Mouse (Mus musculus): ENCODE results near the gene Fam129b. TPM values are rescaled to one million over a fixed set of nuclear protein-coding genes. Genes with fewer than 3 reads are reported as not detected.
"Not testable (repeated sequence)": the region's sequence is repeated elsewhere in the genome, so short reads cannot be mapped to it uniquely, and the experiment has no call there.

The Fam129b gene
- polyA plus RNA-seq, 1 experiment from 2014 or later: 39.0 TPM

- H3K27ac ChIP-seq (replicated peaks; ENCODE audit: low read depth, low read length): no peak overlapping the region
- no peaks in the 10 kb centered on the region for H3K9me3 ChIP-seq (ENCODE audit: control insufficient read depth, low read length)
- H3K4me2 ChIP-seq (ENCODE audit: low read depth, low read length): peak overlapping the region; percentile 96
- 4% methylated on average over 12 of the region's 12 CpGs for whole genome bisulfite sequencing
- H3K9ac ChIP-seq (ENCODE audit: low read depth, low read length): peak overlapping the region; percentile 80
- ATAC-seq (ENCODE audit: low read depth): no peak
- peak overlapping the region; percentile 77 for H3K4me3 ChIP-seq (ENCODE audit: low read depth, low read length)
- H3K27me3 ChIP-seq (replicated peaks; ENCODE audit: control insufficient read depth, insufficient read depth, low read length): no peaks in the 10 kb centered on the region
- no peaks in the 10 kb centered on the region for H3K36me3 ChIP-seq (ENCODE audit: control insufficient read depth, insufficient read depth, low read length)
- H3K4me1 ChIP-seq (ENCODE audit: control insufficient read depth, insufficient read depth, low read length): peaks cover 7% of the 10 kb centered on the region
- no peak for DNase-seq (ENCODE audit: low spot score)
Measured at GRCm38 (mm10) chr2:32845572-32846100, 30.3 kb upstream of the Fam129b start.

- Histone ChIP-seq H3K9ac (ENCODE audit: low read depth, low read length) (peak overlapping the region; percentile 80), H3K4me1 (ENCODE audit: control insufficient read depth, insufficient read depth, low read length) (peaks cover 7% of the 10 kb centered on the region), H3K27me3 (replicated peaks; ENCODE audit: control insufficient read depth, insufficient read depth, low read length) (no peaks in the 10 kb centered on the region; the same call in 1 of the 2 replicates), H3K4me3 (ENCODE audit: low read depth, low read length) (peak overlapping the region; percentile 77), H3K9me3 (ENCODE audit: control insufficient read depth, low read length) (no peaks in the 10 kb centered on the region), H3K36me3 (ENCODE audit: control insufficient read depth, insufficient read depth, low read length) (no peaks in the 10 kb centered on the region), H3K27ac (replicated peaks; ENCODE audit: low read depth, low read length) (peak overlapping the region; percentile 80), H3K4me2 (ENCODE audit: low read depth, low read length) (peak overlapping the region; percentile 96)
- under 1% methylated on average over 33 of the region's 33 CpGs for WGBS
- DNase-seq (ENCODE audit: low spot score) (peak; percentile 79), ATAC-seq (ENCODE audit: low read depth) (peak; percentile 45)
Measured at GRCm38 (mm10) chr2:32846101-32846804, 29.7 kb upstream of the Fam129b start.

GRCm38 (mm10) chr2:32846805-32847467 lies 29.0 kb upstream of the Fam129b start, which contains the start of gene Stxbp1:
TSS of gene Stxbp1 (minus strand) at chr2:32847245.
- Histone ChIP-seq H3K27me3 (replicated peaks; ENCODE audit: control insufficient read depth, insufficient read depth, low read length) (peaks cover 3% of the 10 kb centered on the region), H3K4me1 (ENCODE audit: control insufficient read depth, insufficient read depth, low read length) (peaks cover 7% of the 10 kb centered on the region), H3K27ac (replicated peaks; ENCODE audit: low read depth, low read length) (peak within 1 kb of the TSS; percentile 80), H3K36me3 (ENCODE audit: control insufficient read depth, insufficient read depth, low read length) (no peaks in the 10 kb centered on the region), H3K4me2 (ENCODE audit: low read depth, low read length) (peak within 1 kb of the TSS; percentile 96), H3K9ac (ENCODE audit: low read depth, low read length) (peak within 1 kb of the TSS; percentile 80), H3K4me3 (ENCODE audit: low read depth, low read length) (peak within 1 kb of the TSS; percentile 77), H3K9me3 (ENCODE audit: control insufficient read depth, low read length) (no peaks in the 10 kb centered on the region)
- DNase-seq (ENCODE audit: low spot score) (peak; percentile 96), ATAC-seq (ENCODE audit: low read depth) (peak; percentile 95)
- WGBS: 0% methylated on average over 11 of the region's 78 CpGs

DNA sequence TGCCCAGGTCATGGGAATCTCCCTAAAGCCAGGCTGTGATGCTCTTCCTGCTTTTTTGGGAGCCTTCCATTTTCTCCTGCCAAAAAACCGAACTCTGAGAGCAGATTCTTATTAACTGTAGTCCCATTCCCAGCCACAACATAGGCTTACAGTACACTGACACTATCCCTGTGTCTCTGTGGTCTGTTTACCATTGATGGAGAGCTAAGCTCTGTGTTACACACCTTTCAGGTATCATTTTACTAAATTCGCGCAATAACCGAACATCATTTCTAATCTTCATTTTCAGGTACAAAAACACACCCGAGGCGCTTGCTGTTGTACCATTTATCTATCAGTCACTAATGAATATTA lies 28.5 kb upstream of the Fam129b start:
- ATAC-seq (ENCODE audit: low read depth) (no peak; the same call in 1 of the 2 replicates), DNase-seq (ENCODE audit: low spot score) (no peak)
- Histone ChIP-seq H3K4me3 (ENCODE audit: low read depth, low read length) (peak overlapping the region; percentile 77), H3K36me3 (ENCODE audit: control insufficient read depth, insufficient read depth, low read length) (no peaks in the 10 kb centered on the region), H3K9me3 (ENCODE audit: control insufficient read depth, low read length) (no peaks in the 10 kb centered on the region), H3K4me1 (ENCODE audit: control insufficient read depth, insufficient read depth, low read length) (peaks cover 7% of the 10 kb centered on the region), H3K27me3 (replicated peaks; ENCODE audit: control insufficient read depth, insufficient read depth, low read length) (peaks cover 6% of the 10 kb centered on the region), H3K9ac (ENCODE audit: low read depth, low read length) (no peak overlapping the region), H3K4me2 (ENCODE audit: low read depth, low read length) (peak overlapping the region; percentile 96), H3K27ac (replicated peaks; ENCODE audit: low read depth, low read length) (no peak overlapping the region)
- WGBS: 40% methylated on average over 6 of the region's 6 CpGs

- H3K4me1 ChIP-seq (ENCODE audit: control insufficient read depth, insufficient read depth, low read length): 0 out of 2 replicates have a peak, but pooled peaks cover 2% of the 10 kb centered on the region
- no peaks in the 10 kb centered on the region for H3K36me3 ChIP-seq (ENCODE audit: control insufficient read depth, insufficient read depth, low read length)
- H3K9me3 ChIP-seq (ENCODE audit: control insufficient read depth, low read length): no peaks in the 10 kb centered on the region
- no peak overlapping the region for H3K9ac ChIP-seq (ENCODE audit: low read depth, low read length)
- DNase-seq (ENCODE audit: low spot score): peak; percentile 74
- no peak overlapping the region for H3K27ac ChIP-seq (replicated peaks; ENCODE audit: low read depth, low read length)
- 1% methylated on average over 19 of the region's 20 CpGs for WGBS
- ATAC-seq (ENCODE audit: low read depth): peak; percentile 38
- H3K4me2 ChIP-seq (ENCODE audit: low read depth, low read length): 0 out of 2 replicates have a peak overlapping the region, but pooled peaks have one; percentile 20
- H3K27me3 ChIP-seq (replicated peaks; ENCODE audit: control insufficient read depth, insufficient read depth, low read length): peaks cover 6% of the 10 kb centered on the region
- no peak overlapping the region for H3K4me3 ChIP-seq (ENCODE audit: low read depth, low read length)
Measured at GRCm38 (mm10) chr2:32852156-32852555, 23.8 kb upstream of the Fam129b start.

GRCm38 (mm10) chr2:32853716-32854115 lies 22.2 kb upstream of the Fam129b start:
- WGBS: 72% methylated on average over 4 of the region's 4 CpGs

GRCm38 (mm10) chr2:32854206-32854605 lies 21.7 kb upstream of the Fam129b start:
- H3K9me3 ChIP-seq (ENCODE audit: control insufficient read depth, low read length): no peaks in the 10 kb centered on the region
- H3K4me2 ChIP-seq (ENCODE audit: low read depth, low read length): no peak overlapping the region
- peaks cover 6% of the 10 kb centered on the region for H3K27me3 ChIP-seq (replicated peaks; ENCODE audit: control insufficient read depth, insufficient read depth, low read length)
- no peaks in the 10 kb centered on the region for H3K36me3 ChIP-seq (ENCODE audit: control insufficient read depth, insufficient read depth, low read length)
- H3K9ac ChIP-seq (ENCODE audit: low read depth, low read length): no peak overlapping the region
- no peak overlapping the region for H3K27ac ChIP-seq (replicated peaks; ENCODE audit: low read depth, low read length)
- H3K4me3 ChIP-seq (ENCODE audit: low read depth, low read length): no peak overlapping the region
- ATAC-seq (ENCODE audit: low read depth) (peak; percentile 70), DNase-seq (ENCODE audit: low spot score) (peak; percentile 93)
- 2% methylated on average over 8 of the region's 8 CpGs for WGBS
- H3K4me1 ChIP-seq (ENCODE audit: control insufficient read depth, insufficient read depth, low read length): no peaks in the 10 kb centered on the region

More at GRCm38 (mm10) chr2:32853716-32854115, 22.2 kb upstream of the Fam129b start:
- not testable (repeated sequence) for H3K4me2 ChIP-seq (ENCODE audit: low read depth, low read length); H3K27me3 ChIP-seq (replicated peaks; ENCODE audit: control insufficient read depth, insufficient read depth, low read length); ATAC-seq (ENCODE audit: low read depth); H3K9ac ChIP-seq (ENCODE audit: low read depth, low read length); DNase-seq (ENCODE audit: low spot score); H3K27ac ChIP-seq (replicated peaks; ENCODE audit: low read depth, low read length); H3K4me3 ChIP-seq (ENCODE audit: low read depth, low read length); H3K9me3 ChIP-seq (ENCODE audit: control insufficient read depth, low read length); H3K4me1 ChIP-seq (ENCODE audit: control insufficient read depth, insufficient read depth, low read length); H3K36me3 ChIP-seq (ENCODE audit: control insufficient read depth, insufficient read depth, low read length)

DNA sequence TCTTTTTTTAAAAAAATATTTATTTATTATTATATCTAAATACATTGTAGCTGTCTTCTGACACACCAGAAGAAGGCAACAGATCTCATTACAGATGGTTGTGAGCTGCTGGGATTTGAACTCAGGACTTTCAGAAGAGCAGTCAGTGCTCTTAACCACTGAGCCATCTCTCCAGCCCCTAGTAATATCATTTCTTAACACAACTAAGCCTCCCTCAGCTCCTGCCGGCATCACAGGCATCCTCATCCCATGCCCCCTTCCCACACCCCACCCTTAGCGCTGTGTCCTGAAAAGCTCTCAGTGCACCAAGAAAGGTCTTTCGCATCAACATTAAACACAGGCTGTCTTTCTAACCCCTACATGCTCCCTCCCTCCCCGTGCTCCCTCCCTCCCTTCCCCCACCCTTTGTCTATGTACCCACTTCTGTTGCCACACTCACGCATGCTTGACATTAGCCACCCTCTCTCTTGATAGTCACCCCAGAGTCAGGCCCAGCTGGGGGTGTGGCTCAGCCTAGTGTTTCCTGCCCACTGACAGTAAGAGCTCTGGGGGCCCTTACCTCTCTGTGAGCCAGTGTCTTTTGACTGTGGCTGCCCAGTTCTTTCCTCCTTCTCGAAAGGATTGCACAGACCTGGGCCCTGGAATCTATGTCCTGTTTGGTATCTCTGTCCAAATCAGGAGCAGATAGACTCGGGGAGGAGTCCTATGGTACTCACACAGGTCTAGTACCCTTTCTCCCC lies 20.7 kb upstream of the Fam129b start:
- Histone ChIP-seq H3K27me3 (replicated peaks; ENCODE audit: control insufficient read depth, insufficient read depth, low read length) (peaks cover 6% of the 10 kb centered on the region), H3K4me3 (ENCODE audit: low read depth, low read length) (no peak overlapping the region), H3K4me1 (ENCODE audit: control insufficient read depth, insufficient read depth, low read length) (no peaks in the 10 kb centered on the region), H3K36me3 (ENCODE audit: control insufficient read depth, insufficient read depth, low read length) (no peaks in the 10 kb centered on the region), H3K4me2 (ENCODE audit: low read depth, low read length) (no peak overlapping the region), H3K9ac (ENCODE audit: low read depth, low read length) (no peak overlapping the region), H3K9me3 (ENCODE audit: control insufficient read depth, low read length) (no peaks in the 10 kb centered on the region), H3K27ac (replicated peaks; ENCODE audit: low read depth, low read length) (no peak overlapping the region)
- ATAC-seq (ENCODE audit: low read depth) (no peak), DNase-seq (ENCODE audit: low spot score) (no peak)
- WGBS: 62% methylated on average over 7 of the region's 7 CpGs
